Mouse (Mus musculus) lung, postnatal 0 days (tissue): ENCODE data around the gene Flt1. TPM values are rescaled to one million over a fixed set of nuclear protein-coding genes. Genes with fewer than 3 reads are reported as not detected.
A peak's percentile ranks its signal among the peaks of the same experiment; 100 is the strongest.

Experiments used
- ATAC-seq: fragments of 200-750 bp; cut with Nextera tagmentation; 2 replicates; pipeline ENCODE4 v1.8.0; 2017; ENCODE audit warnings: moderate library complexity
- DNase-seq: peaks from one replicate; pipeline ENCODE4 v3.0.0-alpha.2; 2016; ENCODE audit warnings: low spot score
- H3K27ac ChIP-seq: fragments of 300-500 bp; sonication (generic); 2 replicates; pipeline ENCODE4 v1.5.1; 2014; ENCODE audit warnings: antibody characterized with exemption, mild to moderate bottlenecking, low read length, mixed read lengths
- H3K27me3 ChIP-seq: fragments of 300-500 bp; sonication (generic); replicated peaks from 2 replicates; pipeline ENCODE4 v1.6.1; 2014; ENCODE audit warnings: low read length, mixed read lengths; ENCODE audit not compliant: insufficient read depth
- H3K36me3 ChIP-seq: fragments of 300-500 bp; sonication (generic); 2 replicates; pipeline ENCODE4 v1.6.1; 2014; ENCODE audit warnings: low read length, mixed read lengths; ENCODE audit not compliant: insufficient read depth
- H3K4me1 ChIP-seq: fragments of 300-500 bp; sonication (generic); 2 replicates; pipeline ENCODE4 v1.6.1; 2014; ENCODE audit warnings: antibody characterized with exemption, low read depth, low read length, mixed read lengths; ENCODE audit not compliant: insufficient read depth
- H3K4me2 ChIP-seq: fragments of 300-500 bp; sonication (generic); replicated peaks from 2 replicates; pipeline ENCODE4 v1.6.1; 2014; ENCODE audit warnings: low read depth, mild to moderate bottlenecking, low read length, moderate library complexity, mixed read lengths
- H3K4me3 ChIP-seq: fragments of 300-500 bp; sonication (generic); 2 replicates; pipeline ENCODE4 v1.5.1; 2014; ENCODE audit warnings: low read depth, low read length
- H3K9ac ChIP-seq: fragments of 300-500 bp; sonication (generic); replicated peaks from 2 replicates; pipeline ENCODE4 v1.6.1; 2014; ENCODE audit warnings: low read depth, mild to moderate bottlenecking
- H3K9me3 ChIP-seq: fragments of 300-500 bp; sonication (generic); 2 replicates; pipeline ENCODE4 v1.6.1; 2016; ENCODE audit warnings: low read length, mixed read lengths
- CTCF ChIP-seq: IDR thresholded peaks from 2 replicates; pipeline ENCODE4 v1.5.1; 2016; ENCODE audit warnings: antibody characterized with exemption, mild to moderate bottlenecking
- EP300 ChIP-seq: IDR thresholded peaks from 2 replicates; pipeline ENCODE4 v1.6.1; 2016; ENCODE audit warnings: antibody characterized with exemption, mild to moderate bottlenecking, control low read depth
- whole genome bisulfite sequencing: fragments of 180-500 bp; shearing (Covaris S2); extraction: QIAGEN DNeasy Blood & Tissue Kit; methylation state at CpG from one replicate; pipeline ENCODE4 v1.1.7; 2014; 5-methylcytosine and 5-hydroxymethylcytosine counted together
- polyA plus RNA-seq: library from polyadenylated mRNA; unstranded; fragments of >200 nt; fragmentation: Nextera tagmentation; extraction: Ambion mirVana; gene quantifications from 2 replicates; pipeline ENCODE4 v1.2.1, GENCODE M21; 2015

Flt1 gene
- polyA plus RNA-seq, 1 experiment from 2014 or later = 18.1 TPM

GRCm38 (mm10) chr5:147665381-147665780, 60.4 kb downstream of the Flt1 start:
- Histone ChIP-seq H3K36me3 (no peaks in the 10 kb centered on the region), H3K27me3 (no peaks in the 10 kb centered on the region), H3K4me1 (no peaks in the 10 kb centered on the region), H3K4me2 (no peak overlapping the region), H3K9me3 (no peaks in the 10 kb centered on the region), H3K27ac (no peak overlapping the region), H3K4me3 (no peak overlapping the region), H3K9ac (no peak overlapping the region)
- no peak for DNase-seq
- 84% methylated on average over 9 of the region's 9 CpGs for WGBS
- no peak for ATAC-seq
- TF ChIP-seq EP300 (no peak), CTCF (no peak)

GRCm38 (mm10) chr5:147659909-147660308, 65.9 kb downstream of the Flt1 start:
- ATAC-seq = peak; percentile 66
- H3K27ac ChIP-seq = no peak overlapping the region

GRCm38 (mm10) chr5:147657882-147658855, 67.6 kb downstream of the Flt1 start:
- Histone ChIP-seq H3K9ac (no peak overlapping the region), H3K4me3 (no peak overlapping the region), H3K9me3 (no peaks in the 10 kb centered on the region), H3K36me3 (no peaks in the 10 kb centered on the region), H3K4me1 (peaks cover 3% of the 10 kb centered on the region; the same call in 1 of the 2 replicates), H3K27ac (no peak overlapping the region), H3K4me2 (no peak overlapping the region), H3K27me3 (no peaks in the 10 kb centered on the region)
- ATAC-seq (peak; percentile 93), DNase-seq (peak; percentile 74)
- peak; percentile 93 for TF ChIP-seq EP300
- no peak for TF ChIP-seq CTCF
- WGBS = 36% methylated on average over 17 of the region's 17 CpGs

More at GRCm38 (mm10) chr5:147659909-147660308, 65.9 kb downstream of the Flt1 start:
- Histone ChIP-seq H3K4me3 (no peak overlapping the region), H3K9me3 (no peaks in the 10 kb centered on the region), H3K9ac (no peak overlapping the region), H3K4me2 (no peak overlapping the region), H3K27me3 (no peaks in the 10 kb centered on the region), H3K4me1 (peaks cover 3% of the 10 kb centered on the region; the same call in 1 of the 2 replicates), H3K36me3 (no peaks in the 10 kb centered on the region)
- 43% methylated on average over 7 of the region's 7 CpGs for WGBS
- DNase-seq = peak; percentile 68
- TF ChIP-seq EP300 = peak; percentile 75
- TF ChIP-seq CTCF = peak; percentile 7; the same call in 1 of the 2 replicates

GRCm38 (mm10) chr5:147655761-147656160, 70.0 kb downstream of the Flt1 start:
- DNase-seq (no peak), ATAC-seq (no peak)
- Histone ChIP-seq H3K4me2 (no peak overlapping the region), H3K36me3 (no peaks in the 10 kb centered on the region), H3K27me3 (no peaks in the 10 kb centered on the region), H3K27ac (no peak overlapping the region), H3K4me3 (no peak overlapping the region), H3K9ac (no peak overlapping the region), H3K4me1 (peaks cover 3% of the 10 kb centered on the region; the same call in 1 of the 2 replicates), H3K9me3 (no peaks in the 10 kb centered on the region)
- 80% methylated on average over 7 of the region's 7 CpGs for whole genome bisulfite sequencing
- TF ChIP-seq EP300 = no peak
- TF ChIP-seq CTCF = peak; percentile 31; the same call in 1 of the 2 replicates

- no peak overlapping the region for H3K9ac ChIP-seq
- H3K4me2 ChIP-seq = no peak overlapping the region
- no peaks in the 10 kb centered on the region for H3K27me3 ChIP-seq
- DNase-seq (no peak), ATAC-seq (no peak)
- H3K36me3 ChIP-seq = no peaks in the 10 kb centered on the region
- no peak overlapping the region for H3K4me3 ChIP-seq
- H3K27ac ChIP-seq = no peak overlapping the region
- no peaks in the 10 kb centered on the region for H3K4me1 ChIP-seq
- WGBS = 80% methylated on average over 14 of the region's 14 CpGs
- no peak for TF ChIP-seq CTCF
- H3K9me3 ChIP-seq = no peaks in the 10 kb centered on the region
Observed at GRCm38 (mm10) chr5:147651233-147651632, 74.6 kb downstream of the Flt1 start.

GRCm38 (mm10) chr5:147646351-147646929, 79.4 kb downstream of the Flt1 start:
- Histone ChIP-seq H3K4me1 (peaks cover 4% of the 10 kb centered on the region; the same call in 1 of the 2 replicates), H3K4me3 (no peak overlapping the region), H3K9ac (no peak overlapping the region), H3K27ac (peak overlapping the region; percentile 59), H3K4me2 (no peak overlapping the region), H3K9me3 (no peaks in the 10 kb centered on the region), H3K36me3 (no peaks in the 10 kb centered on the region), H3K27me3 (no peaks in the 10 kb centered on the region)
- no peak for TF ChIP-seq EP300
- no peak for TF ChIP-seq CTCF
- 51% methylated on average over 14 of the region's 14 CpGs for WGBS
- ATAC-seq = no peak
- no peak for DNase-seq
